Mouse (Mus musculus) c-Kit-positive CD71-negative TER-119-negative erythroid progenitor cells, embryonic 14.5 days (primary cell): ENCODE measurements around the gene Mycbp2.

Source experiments
- DNase-seq: peaks from one replicate; pipeline ENCODE4 v3.0.0-alpha.2; 2013; ENCODE audit warnings: low read depth

The Mycbp2 gene

DNA sequence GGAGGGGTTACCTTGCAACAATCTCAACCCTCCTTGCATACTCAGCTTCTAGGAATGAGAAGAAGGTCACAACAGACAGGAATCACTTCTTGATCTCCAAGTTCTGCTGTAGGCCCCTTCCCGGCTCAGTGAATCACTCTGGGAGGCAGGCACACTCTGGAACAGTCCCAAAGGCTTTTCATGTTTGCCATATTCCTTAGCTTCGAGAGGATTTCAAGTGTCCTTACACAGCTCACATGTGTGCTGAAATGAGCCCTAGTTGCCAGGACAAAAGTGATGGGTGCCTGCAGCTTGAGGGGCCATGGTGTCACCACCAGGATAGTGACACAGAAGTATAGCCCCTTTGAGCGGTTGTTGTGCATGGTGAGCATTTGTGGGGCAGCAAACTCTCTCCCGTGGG is 273.9 kb downstream of the Mycbp2 start:
- no peak for DNase-seq

DNA sequence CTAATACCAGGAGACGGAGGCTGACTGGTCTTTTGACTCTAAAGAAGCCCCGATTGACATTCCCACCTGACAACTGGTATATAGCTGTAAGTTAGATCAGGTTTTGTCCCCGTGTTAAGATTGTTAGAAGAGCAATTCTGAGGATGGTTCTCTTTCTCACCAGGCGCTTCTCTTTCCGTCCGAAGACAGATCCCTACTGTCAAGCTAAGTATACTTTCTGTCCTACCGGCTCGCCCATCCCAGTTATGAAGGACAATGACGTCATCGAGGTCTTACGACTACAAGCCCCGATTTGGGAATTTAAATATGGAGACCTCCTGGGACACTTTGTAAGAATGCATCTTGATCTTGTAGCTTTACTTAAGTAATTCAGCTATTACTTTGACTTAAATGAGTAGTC is 275.1 kb downstream of the Mycbp2 start:
- no peak for DNase-seq

DNA sequence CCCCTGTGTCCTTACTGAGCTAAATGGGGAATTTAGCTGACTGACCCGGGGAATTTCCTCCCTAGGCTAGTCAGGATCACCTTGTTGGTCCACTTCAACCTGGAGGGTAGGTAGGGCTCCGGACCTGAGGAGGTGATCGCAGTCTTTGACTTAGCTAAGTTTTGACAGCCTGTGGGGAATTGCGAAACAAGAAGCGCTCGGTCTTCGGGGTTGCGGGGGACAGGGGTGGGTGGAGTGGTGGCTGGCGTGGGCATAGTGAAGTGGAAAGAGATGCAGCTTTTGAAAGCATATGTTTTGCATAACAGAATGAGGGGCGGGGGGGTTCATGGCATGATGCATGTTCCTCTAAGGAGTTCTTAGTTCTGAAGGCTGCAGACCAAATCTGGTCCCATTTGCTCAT is 275.8 kb downstream of the Mycbp2 start:
- DNase-seq, result no peak

DNA sequence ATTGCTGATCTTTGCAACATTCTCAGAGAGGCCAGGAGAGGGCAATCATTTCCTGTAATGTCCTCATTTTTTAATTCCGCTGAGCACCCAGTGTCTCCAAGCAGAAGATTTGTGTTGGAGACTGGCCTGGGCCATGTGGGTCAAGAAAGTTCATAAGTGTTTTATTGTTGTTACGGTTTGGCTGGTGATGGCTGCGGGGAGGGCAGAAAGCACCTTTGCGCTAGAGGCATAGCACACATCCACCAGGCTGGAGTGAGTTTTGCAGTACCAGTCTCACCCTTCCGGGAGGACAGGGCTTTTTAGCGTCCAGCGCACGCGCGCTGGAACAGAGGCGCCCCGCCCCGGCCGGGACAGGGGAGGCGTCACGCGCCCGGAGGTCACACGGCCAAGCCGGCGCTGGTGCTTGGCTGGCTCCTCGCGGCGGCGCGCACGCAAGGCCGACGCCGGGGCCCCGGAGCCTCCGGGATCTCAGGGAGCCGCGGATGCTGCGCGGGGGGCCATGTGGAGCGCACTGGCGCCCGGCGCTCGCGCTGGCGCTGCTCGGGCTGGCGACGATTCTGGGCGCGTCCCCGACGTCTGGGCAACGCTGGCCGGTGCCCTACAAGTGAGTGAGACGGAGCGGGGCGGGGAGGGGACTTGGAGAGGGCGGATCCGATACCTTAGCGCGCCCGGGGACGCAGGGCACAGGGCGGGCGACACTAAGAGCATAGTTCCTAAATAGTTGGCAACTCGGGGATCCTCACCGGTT is 276.6 kb downstream of the Mycbp2 start, which contains the start of gene Cln5:
TSS of gene Cln5 (plus strand) at position 353 of the 748 bp plus-strand sequence.
- peak; percentile 88 for DNase-seq

DNA sequence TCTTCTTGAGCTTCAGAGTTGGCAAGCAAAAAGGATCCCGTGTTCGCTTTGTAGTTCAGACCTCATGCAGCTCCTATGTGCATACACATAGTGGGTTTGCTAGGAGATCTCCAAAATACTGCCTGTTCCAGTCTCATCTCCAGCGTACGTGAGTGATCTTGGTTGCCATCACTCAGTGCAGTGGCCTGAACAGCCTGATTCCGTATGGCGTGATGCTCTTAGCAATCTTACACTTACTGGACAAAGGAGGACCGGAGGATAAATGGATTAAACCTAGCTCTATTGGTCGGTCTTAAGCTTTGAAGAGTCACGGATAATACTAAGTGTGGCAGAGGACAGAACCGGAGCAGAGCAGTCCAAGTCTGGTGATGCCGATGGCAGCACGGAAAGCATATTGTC is 277.1 kb downstream of the Mycbp2 start:
- DNase-seq, result no peak

DNA sequence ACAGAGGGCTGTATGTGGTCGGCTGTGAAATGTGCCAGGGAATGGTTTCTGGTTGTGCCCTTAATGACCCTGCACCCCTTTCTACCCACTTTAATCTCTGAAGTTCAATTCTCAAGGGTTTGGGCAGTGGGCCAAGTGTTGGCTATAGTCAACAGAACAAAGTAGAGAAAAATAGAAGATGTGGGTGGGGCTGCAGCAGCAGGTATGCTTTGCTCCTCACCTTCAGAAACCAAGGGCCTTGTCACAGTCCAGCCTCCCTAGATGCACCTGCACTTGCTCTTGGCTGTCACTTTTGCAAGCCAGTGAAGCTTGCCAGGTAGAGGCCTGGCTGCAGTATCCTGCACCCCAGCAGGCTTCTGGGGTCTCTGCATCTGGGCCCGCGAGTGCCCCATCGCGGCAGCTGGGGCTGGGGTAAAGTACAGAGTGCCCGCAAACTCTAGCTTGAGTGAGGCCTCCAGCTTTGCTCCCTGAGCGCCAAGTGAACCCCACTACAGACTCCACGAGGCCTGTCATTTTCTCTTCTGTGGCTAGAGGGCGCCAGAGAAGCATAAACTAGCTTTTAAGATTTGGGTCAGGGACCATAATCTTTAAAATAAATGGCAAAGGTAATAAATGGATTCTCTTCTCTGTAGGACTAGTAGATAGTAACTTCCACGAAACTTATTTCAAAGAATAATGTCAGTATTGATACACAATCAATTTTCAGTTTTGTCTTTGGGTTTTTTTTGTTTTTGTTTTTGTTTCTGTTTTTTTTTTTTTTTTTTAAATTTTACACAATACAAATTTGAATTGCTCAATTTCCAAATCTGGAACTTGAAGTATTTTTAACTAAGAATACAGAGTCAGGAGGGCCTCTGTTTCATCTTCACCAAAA is 281.1 kb downstream of the Mycbp2 start:
- DNase-seq, result peak; percentile 85
